Mouse (Mus musculus) lung, adult 2 months (tissue): ENCODE results near the gene AU018091.

Experiments
- CTCF ChIP-seq: fragments of 200-500 bp; IDR thresholded peaks from 2 replicates; pipeline ENCODE4 v1.5.1; 2011; ENCODE audit warnings: mild to moderate bottlenecking, low read length, control low read depth; ENCODE audit not compliant: insufficient read depth
- POLR2A ChIP-seq: fragments of 200-500 bp; IDR thresholded peaks from 2 replicates; pipeline ENCODE4 v1.6.1; 2011; ENCODE audit warnings: low read depth, mild to moderate bottlenecking, control low read depth, low read length, borderline replicate concordance; ENCODE audit errors: extremely low read depth

DNA sequence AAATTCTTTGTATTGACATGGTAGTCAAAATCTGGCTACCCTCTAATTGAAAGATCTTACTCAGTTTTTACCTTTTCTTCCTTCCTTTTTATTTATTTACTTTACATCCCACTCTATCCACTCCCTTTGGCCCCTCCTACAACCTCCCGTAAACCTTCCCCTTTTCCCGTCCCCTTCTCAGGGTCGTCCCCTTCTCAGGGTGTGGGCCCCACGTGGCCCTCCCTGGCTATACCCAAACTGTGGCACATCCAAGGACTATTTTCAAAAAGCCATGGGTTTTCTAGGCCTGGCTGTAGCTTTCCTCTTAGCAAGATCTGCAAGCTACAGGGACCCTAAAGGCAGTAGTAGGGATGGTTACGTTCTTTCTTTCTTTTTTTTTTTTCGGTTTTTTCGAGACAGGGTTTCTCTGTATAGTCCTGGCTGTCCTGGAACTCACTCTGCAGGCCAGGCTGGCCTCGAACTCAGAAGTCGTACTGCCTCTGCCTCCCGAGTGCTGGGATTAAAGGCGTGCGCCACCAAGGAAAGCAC, 23.0 kb upstream of the AU018091 start:
- TF ChIP-seq CTCF, result no peak
- no peak for TF ChIP-seq POLR2A
